Mouse (Mus musculus) bone marrow, adult 2 months (tissue): ENCODE results near the gene Spa17.

Source experiments
- CTCF ChIP-seq: fragments of 200-500 bp; IDR thresholded peaks from 2 replicates; pipeline ENCODE4 v1.5.1; 2011; ENCODE audit warnings: low read length, control low read depth; ENCODE audit not compliant: control insufficient read depth, insufficient read depth
- POLR2A ChIP-seq: fragments of 200-500 bp; IDR thresholded peaks from 2 replicates; pipeline ENCODE4 v1.6.1; 2011; ENCODE audit warnings: low read depth, mild to moderate bottlenecking, control low read depth, low read length, borderline replicate concordance; ENCODE audit not compliant: control insufficient read depth

- TF ChIP-seq POLR2A (no peak), CTCF (no peak)
These were observed 16.4 kb upstream of the Spa17 start for GRCm38 (mm10) chr9:37629941-37630340.
